Mouse (Mus musculus) adrenal gland, postnatal 36 days (tissue): ENCODE data around the gene Trim59. TPM values are rescaled to one million over a fixed set of nuclear protein-coding genes. Genes with fewer than 3 reads are reported as not detected.
A peak's percentile ranks its signal among the peaks of the same experiment; 100 is the strongest.
"Not testable (repeated sequence)": the region's sequence is repeated elsewhere in the genome, so short reads cannot be mapped to it uniquely, and the experiment has no call there.

Experiments used
- DNase-seq, 2 experiments: peaks; one replicate each; pipeline ENCODE4 v3.0.0; 2021; ENCODE audit warnings: mixed read lengths in 1 of 2
- long read RNA-seq, 2 experiments: library from polyadenylated mRNA; stranded (forward); transcript quantifications; one replicate each; pipeline ENCODE4 v2.0.0; 2021; ENCODE audit warnings: borderline sequencing depth in 2 of 2
- total RNA-seq, 2 experiments: library from RNA; stranded (reverse); gene quantifications; 2 replicates each; pipeline ENCODE4 v1.2.3; 2021

Gene Trim59
- total RNA-seq: 1 to 10 TPM; 6.0 to 8.2 TPM
- long read RNA-seq, experiment 1, partial matches to known transcripts: 0 of 3 reads
- long read RNA-seq, experiment 1, other reads (novel, unspliced or antisense): 1 of 3 reads
- long read RNA-seq, experiment 2, partial matches to known transcripts: 0 of 3 reads
- long read RNA-seq, experiment 2, other reads (novel, unspliced or antisense): 0 of 3 reads

DNA sequence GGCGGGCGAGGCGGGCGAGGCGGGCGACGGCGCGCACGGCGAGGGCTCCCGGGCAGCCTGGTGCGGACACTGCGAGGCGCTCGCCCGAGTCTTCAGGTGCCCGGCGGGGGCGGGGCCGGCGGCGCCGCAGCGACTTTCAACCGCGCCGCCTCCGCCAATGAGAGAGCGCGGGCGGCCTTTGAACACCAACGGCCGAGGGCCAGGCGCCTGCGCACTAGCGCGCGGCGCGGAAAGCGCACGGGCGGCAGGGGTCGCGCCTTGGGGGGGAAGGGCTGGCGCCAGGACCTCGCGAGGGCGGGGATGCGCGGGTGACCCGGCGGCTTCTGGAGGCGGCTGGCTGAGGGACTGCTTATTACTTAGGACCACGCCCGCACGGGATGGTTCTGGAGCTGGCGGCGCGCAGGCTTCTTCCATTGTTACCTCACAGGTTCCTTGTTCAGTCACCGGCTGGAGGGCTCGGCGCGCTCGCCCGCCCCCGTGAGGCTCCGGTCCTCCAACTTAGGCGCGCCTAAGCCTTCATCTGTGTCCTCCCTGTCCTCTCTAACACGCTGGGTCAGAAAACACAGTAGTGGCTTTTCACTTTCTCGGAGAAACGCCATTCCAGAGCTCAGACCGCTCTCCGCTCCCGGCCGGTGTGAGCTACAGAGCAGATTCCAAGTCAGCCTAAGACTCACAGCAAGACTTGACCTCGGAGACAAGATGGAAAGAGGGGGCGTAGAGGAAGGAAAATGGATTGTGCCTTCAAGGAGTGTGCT, at the start of gene Trim59:
Gene Trim59, minus strand, starts transcription at position 111 of the 755 bp plus-strand sequence.
- DNase-seq: peak; percentile 93 to 96

DNA sequence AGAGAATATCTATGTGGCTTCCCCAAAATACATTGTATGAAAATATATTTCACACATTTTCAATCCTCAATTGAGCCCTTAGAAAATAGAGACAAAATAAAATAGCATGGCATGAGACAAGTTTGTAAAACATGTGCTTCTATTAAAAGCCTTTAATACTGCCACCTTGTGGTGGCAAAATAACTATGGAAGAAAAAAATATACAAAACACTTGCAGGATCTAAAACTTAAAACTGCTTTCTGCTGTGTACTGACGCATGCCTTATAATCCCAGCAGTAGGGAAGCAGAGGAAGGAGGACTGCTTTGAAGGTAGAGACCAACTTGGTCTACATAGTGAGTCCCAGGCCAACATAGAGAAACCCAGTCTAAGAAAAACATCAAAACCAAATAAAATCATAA, 19.4 kb upstream of the Trim59 start:
- DNase-seq: no peak

DNA sequence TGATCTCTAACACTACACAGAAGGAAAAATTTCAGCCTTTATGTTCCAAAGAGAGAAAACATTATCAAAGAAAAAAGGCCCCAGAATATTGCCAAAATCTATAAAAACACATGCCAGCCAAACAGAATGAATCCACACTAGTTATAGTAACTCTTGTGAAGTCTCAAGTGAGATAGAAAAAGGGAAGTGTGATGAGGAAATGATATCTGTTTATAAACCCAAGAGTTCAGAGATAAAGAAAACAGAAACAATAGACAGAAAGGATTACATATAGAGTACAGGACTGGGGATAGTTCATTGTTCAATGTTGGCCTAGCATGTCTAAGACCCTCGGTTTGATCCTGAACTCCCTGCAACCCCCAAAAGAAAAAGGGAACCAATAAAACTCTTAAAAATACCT, 18.2 kb upstream of the Trim59 start:
- DNase-seq: no peak

DNA sequence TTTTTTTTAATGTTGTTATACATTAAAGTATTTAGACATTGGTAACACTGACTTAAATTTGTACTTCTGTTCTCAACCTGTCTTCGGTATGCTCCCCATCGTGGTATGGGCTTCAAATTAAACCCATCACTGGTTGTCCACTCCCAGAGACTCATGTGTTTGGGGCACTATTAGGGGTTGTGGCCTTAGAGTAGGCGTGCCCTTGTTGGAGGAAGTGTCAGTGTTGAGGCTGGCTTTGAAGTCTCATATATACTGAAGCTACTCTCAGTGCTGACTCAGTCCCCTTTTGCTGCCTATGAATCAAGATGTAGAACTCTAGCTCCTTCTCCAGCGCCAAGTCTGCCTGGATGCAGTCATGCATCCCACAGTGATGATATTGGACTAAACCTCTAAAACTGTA, 16.1 kb upstream of the Trim59 start:
- no peak for DNase-seq

DNA sequence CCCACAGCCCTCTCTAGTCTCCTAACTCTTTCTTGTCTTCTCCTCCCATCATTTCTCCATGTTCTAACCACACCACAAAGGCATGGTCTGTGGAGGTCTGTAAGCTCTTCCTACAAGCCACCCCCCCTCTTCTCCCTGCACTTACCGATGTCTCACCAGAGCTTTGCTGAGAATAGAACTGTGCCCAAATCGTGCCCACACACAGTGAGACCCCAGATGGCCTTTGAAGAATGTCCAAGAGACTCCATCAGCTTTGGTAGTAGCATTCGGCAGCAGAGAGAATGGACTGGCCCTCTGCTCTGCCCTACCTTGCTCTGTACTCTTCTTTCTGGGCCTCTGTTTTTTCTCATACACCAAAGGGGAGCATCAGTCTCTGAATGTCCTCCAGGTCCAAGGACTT, 11.3 kb upstream of the Trim59 start:
- no peak for DNase-seq

DNA sequence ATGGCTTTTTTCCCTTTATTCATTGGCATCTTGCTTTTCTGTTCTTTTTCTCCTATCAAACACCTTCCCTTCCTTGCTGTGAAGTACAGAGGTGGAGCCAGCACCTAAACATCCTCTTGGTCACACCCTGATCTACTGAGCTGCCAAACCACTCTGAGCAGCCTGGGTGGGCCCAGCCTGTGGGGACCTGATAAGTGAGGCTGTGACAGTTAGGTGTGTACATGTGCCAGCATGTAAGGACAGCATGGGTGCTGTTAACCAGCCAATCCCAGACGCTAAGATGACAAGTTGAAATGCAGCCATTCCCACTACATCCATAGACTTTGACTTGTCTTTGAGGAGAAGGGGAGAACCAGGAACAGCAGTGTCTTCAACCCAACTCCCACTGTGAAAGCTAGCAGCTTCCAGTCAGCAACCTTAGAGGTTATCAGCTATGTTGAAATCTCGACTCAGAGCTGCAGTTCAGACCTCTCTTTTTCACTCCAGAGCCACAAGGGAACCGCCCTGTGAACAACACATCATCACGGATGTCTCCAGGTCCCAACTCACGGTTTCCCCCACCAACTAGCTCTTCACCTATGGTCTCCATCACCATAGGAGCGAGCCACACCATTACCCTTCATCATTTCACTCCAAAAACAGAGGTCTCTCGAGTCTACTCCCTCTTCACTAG, 10.3 kb upstream of the Trim59 start:
- DNase-seq: no peak

DNA sequence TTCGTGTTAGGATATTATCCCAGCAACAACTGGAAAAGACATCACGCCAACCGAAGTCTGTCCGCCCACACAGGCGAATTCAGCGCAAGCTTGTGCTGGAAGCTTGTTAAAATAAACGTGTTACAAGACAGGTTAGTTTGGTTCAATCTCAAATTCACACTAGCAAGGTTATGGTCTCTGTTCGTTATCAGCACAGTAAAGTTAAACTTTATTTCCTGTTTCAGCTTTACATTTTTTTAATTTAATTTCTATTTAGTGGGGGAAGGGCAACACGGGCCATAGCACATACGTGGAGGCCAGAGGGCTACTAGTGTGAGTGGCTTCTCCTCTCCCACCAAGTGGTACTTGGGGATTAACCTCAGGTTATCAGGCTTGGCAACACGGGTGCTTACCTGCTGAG, 7.3 kb upstream of the Trim59 start:
- DNase-seq: no peak

DNA sequence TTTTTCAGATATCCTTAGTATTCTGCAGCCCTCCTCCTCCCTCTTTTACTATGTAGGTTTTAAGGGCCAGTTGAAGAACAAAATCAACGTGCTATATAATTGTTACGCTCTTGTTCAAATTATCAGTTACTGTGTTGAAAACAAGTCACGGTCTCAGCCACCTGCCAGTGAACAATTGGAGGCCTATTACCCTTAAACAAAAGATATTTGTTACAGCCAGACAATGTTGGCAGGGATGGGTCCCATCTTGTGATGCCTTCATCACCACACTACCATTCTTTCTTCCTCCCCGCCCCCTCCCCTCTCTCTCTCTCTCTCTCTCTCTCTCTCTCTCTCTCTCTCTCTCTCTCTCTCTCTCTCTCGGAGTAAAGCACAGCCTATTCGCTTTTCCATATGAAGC, 4.5 kb upstream of the Trim59 start:
- DNase-seq: no peak

DNA sequence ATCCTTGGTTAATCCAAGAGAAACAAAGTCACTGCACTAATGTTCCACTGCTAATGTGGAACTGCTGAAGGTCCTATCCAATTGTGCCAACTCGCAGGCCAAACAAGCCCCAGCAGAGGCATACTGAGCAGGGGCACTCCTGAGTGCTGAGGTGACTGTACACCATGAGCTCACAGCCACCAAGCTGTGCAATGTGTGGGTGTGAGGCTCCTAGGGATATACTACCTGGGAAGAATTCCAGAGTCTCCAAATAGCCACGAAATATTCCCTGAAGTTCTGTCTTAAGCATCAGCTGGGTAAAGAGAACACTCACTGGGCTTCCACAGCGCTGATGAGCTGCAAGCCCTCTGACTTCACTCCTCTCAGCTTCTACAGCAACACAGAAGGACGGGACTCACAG, 3.1 kb upstream of the Trim59 start:
- no peak for DNase-seq

DNA sequence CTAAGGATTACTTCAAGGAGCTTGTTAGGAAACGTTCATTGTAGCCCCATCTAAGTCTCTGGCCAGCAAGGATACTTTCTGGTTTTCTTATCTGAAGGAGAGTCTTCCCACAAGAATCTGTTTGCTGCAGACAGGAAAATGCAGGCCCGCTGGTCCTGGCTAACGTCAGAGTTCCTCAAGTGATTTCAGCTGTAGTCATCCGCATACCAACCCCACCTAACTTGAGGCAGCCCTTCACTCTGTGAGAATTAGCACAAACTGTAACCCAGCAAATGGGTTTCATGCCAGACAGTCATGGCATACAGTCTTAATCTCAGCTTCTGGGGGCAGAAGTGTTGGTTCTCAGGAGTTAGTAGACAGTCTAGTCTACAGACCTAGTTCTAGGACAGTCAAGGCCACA, 2.0 kb upstream of the Trim59 start:
- DNase-seq: no peak

DNA sequence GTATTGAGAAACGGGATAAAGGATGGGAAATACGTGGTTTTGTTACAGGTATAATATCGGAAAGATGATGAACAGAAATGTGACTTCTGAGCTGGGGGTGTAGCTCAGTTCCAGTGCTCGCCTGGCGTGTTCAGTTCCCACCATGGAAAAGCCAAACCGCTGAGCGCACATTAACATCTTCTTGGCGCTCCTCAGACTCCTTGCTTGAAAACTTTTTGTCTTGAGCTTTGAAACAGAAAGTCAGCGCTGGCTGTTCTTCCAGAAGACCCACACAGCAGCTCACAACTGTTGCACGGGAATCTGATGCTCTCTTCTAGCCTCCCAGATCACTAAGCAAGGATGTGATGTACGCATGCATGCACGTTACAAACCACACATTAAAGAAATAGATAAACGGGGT, 1.2 kb upstream of the Trim59 start:
- no peak for DNase-seq

DNA sequence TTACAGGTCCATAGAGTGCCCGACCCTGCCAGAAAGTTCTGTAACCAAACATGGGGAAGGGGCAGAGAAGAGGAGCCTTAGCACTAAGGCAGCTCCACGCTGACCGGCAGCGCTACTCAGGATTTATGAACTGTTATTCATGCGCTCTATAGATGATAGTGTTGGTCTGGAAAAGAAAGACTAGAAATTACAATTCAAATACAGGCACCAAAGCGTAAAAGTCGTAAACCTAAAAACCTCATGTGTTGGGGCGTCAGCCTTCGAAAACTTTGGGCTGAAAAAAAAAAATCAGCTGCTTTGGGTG, 797 bp upstream of the Trim59 start:
- no peak for DNase-seq

DNA sequence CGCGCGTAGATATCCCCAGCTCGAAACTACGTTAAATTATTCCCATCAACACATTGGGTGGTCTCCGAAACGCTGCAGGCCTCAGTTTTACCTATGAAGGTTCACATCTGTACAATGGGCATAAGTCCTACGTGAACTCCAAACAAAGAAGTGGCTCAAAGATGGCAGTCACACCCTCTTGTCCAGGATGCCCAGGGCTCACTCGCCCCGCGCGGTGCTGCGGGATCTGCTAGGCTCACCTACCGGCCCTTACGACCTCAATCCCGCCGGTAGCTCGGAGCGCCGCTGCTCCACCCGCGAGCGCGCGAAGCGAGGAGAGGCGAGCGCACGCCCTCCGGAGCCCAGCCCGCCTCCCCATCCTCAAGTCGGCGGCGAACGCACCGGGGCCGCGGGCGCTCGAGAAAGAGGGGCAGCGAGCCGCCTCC, 376 bp downstream of the Trim59 start:
- DNase-seq: no peak

DNA sequence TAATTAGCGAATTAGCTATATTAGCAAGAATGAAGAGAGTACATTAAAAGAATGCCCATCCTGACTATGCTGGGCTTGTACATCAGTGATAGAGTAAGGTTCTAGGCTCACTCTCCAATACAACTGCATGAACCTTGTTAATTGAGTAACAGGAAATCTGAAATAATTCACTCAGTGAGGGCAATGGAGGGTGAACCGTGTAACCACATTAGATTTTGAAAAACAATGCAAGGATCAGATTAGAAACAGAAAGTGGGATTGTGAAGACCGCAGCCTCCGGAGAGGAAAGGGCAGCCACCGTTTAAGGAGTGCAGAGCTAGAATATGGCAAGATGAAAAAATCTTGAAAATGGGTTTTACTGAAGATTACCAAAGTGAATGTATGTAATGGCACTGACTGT, 3.3 kb downstream of the Trim59 start:
- no peak for DNase-seq

DNA sequence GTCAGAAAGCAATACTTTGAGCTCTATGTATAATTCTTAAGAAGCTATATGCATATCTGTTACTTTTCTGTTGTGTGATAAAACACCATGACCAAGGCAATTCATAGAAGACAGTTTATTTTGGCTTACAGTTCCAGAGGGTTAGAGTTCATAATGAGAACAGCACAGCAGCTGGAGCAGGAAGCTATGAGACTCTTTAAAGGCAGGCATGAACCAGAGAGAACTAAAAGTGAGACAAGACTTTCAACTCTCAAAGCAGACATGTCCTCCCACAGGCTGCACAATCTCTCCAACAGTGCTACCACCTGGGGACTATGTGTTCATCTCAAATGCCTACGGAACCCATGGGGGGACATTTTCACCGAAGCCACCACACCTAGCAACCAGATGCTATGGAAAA, 4.5 kb downstream of the Trim59 start:
- no peak for DNase-seq

DNA sequence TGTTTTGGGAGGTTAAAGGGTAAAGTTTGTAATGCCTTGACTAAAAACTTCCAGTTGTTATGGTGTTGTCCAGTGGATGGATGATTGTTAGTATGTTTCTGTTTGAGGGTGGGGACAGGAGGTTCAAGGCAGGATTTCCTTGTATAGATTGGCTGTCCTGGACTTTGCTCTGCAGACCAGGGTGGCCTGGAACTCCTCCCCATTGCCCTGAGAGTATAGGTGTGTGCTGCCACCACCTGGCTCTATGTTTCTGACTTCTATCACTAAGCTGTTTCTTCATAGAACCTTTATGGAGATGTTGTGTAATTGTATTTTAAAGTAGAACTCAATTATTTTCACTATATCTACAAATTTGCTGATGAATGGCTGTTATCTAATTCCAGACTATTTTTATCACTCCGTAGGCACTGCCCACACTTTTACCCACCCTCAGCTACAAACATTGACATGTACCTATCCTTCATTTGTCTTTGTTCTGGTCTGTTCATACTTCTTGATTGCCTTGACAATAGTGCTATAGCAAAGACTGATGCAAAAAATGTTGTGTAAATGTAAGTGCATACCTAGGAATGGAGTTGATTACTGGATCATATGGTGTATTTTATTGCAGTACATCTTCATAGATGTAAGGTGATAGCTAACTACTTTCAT, 18.3 kb downstream of the Trim59 start:
- DNase-seq: no peak

DNA sequence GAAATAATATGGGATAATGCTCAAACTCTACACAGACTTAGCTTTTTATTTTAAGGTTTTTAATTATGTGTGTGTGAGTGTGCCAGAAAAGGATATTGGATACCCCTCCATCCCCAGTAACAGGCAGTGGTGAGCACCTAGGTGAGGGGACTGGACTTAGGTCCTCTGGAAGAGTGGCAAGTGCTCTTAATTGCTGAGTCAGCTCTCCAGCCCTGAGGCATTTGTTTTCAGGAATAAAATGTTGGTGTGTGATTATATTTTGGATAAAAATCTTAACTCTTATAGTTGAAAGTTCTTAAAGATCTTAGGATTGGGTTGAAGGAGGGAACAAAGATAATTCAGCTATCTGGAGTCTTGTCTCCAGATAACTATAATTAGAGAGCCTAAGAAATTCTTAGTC, 23.8 kb downstream of the Trim59 start:
- no peak for DNase-seq

DNA sequence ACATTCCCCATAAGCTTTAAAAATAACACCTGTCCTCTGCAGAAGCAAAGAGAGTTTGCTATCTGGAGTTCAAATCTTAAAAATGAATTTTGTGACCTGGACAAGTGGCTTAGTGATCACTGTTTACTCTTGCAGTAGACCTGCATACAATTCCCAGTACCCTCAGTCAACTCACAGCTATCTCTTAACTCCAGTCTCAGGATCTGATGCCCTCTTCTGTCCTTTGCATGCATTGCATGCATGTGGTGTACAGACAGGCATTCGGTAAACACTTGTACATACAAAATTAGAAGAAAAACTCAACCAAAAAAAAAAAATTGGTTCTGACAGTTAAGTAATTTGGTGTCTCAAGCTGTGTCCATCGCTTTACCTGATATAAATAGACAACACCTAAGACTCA, 24.3 kb downstream of the Trim59 start:
- no peak for DNase-seq

DNA sequence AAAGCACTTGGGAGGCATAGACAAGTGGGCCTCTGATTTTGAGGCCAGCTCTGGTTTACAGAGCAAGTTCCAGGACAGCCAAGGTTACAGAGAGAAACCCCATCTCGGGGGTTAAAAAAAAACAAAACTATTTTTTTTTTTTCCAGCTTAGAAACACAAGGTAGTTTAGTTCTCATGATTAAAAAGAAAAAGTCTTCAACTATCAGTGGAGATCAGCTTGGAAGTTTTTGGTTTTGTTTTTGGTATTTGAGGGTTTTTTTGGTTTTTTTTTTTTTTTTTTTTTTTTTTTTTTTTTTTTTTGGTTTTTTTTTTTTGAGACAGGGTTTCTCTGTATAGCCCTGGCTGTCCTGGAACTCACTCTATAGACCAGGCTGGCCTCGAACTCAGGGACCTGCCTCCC, 25.9 kb downstream of the Trim59 start:
- not testable (repeated sequence) for DNase-seq

DNA sequence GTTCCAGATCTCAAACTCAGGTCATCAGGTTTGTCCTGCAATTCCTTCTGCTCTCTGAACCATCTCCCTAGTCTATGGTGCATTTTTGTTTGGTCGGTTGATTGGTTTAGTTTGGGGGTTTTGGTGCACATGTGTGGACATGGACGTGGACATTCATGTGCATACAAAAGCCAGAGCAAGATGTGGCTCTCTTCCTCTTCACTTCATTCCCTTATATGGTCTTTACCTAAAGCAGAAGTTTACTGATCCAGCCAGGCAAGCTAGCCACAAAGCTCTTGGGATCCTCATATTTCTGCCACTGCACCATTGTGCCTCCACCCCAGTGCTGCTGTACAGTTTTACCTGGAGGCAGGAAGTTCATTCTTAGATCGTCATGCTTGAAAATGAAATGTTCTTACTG, 27.4 kb downstream of the Trim59 start:
- no peak for DNase-seq

DNA sequence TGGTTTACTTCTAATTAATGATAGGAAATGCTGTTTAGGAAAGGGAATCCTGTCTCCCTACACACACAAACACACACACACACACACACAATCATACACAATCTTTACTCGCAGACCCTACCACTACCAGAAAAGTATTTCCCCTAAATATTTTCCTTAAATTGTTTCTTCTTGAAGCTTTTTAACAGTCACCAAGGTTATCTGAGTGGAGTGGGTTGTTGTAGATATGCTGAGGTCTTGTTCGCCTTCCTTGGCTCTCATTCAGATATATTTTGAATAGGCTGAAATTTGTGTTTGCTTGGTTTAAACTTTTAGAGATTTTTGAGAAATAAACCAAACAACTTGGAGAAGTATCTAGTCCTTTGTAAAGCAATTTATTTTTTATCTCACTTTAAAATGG, 35.7 kb downstream of the Trim59 start:
- DNase-seq: no peak

DNA sequence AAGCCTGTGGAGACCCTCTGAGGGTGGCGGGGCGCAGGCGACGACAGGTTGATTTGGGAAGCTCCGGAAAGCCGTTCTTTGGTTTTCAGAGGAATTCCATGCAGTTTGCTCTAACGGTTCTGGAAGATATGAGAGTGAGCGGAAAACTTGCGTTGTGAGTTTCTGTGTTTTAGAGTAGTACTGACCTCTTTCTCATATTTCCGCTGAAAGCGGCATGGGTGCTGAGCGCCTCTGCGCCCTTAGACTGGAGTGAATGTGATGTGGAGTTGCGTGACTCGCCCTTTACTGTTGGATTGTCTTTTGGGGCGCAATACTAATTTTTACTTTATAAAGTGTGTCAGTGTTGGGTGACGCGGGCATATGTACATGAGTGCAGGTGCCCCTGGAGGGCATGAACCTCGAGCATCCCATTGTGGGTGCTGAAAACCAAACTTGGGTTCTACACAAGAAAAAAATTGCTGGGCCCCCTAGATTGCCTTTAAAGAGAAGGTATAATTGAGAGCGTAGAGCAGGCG, 38.3 kb downstream of the Trim59 start:
- peak; percentile 21 to 32 for DNase-seq
